Mouse (Mus musculus): ENCODE results near the gene Proser3.

Proser3 gene

GRCm38 (mm10) chr7:30490251-30490956, 61.7 kb downstream of the Proser3 start:
- peak in 1 of 2 experiments; percentile 52 for DNase-seq (ENCODE audit: low spot score in 2 of 2)
